Mouse (Mus musculus): ENCODE data around the gene Gm13278. TPM values are rescaled to one million over a fixed set of nuclear protein-coding genes. Genes with fewer than 3 reads are reported as not detected.

The Gm13278 gene
- polyA plus RNA-seq, 1 experiment from 2014 or later: not detected

Other genes with a start within 250 kb of the Gm13278 start
- gene Ifna15, start 233.3 kb upstream of the Gm13278 start, polyA plus RNA-seq (2016; fragmentation: Nextera tagmentation; extraction: Ambion mirVana): not detected in 2 replicates
- gene Ifna14, start 219.8 kb upstream of the Gm13278 start, polyA plus RNA-seq (2016; fragmentation: Nextera tagmentation; extraction: Ambion mirVana): not detected in 2 replicates
- not detected in 2 replicates for gene Ifna9, start 199.2 kb upstream of the Gm13278 start, polyA plus RNA-seq (2016; fragmentation: Nextera tagmentation; extraction: Ambion mirVana)
- gene Ifna12, start 188.2 kb upstream of the Gm13278 start, polyA plus RNA-seq (2016; fragmentation: Nextera tagmentation; extraction: Ambion mirVana): not detected in 2 replicates
- gene C87499, start 157.1 kb upstream of the Gm13278 start, polyA plus RNA-seq (2016; fragmentation: Nextera tagmentation; extraction: Ambion mirVana): not detected in 2 replicates
- not detected in 2 replicates for gene Ifna13, start 147.1 kb upstream of the Gm13278 start, polyA plus RNA-seq (2016; fragmentation: Nextera tagmentation; extraction: Ambion mirVana)
- not detected in 2 replicates for gene Ifna16, start 114.6 kb upstream of the Gm13278 start, polyA plus RNA-seq (2016; fragmentation: Nextera tagmentation; extraction: Ambion mirVana)
- gene Ifna2, start 107.6 kb upstream of the Gm13278 start, polyA plus RNA-seq (2016; fragmentation: Nextera tagmentation; extraction: Ambion mirVana): not detected in 2 replicates
- not detected in 2 replicates for gene Ifnab, start 100.2 kb upstream of the Gm13278 start, polyA plus RNA-seq (2016; fragmentation: Nextera tagmentation; extraction: Ambion mirVana)
- 0.80 and 0.90 TPM in 2 replicates for gene Gm26566, start 69.7 kb upstream of the Gm13278 start, polyA plus RNA-seq (2016; fragmentation: Nextera tagmentation; extraction: Ambion mirVana)
- 100 and 110 TPM in 2 replicates for gene Klhl9, start 69.1 kb upstream of the Gm13278 start, polyA plus RNA-seq (2016; fragmentation: Nextera tagmentation; extraction: Ambion mirVana)
- not detected in 2 replicates for gene Gm13271, start 36.7 kb upstream of the Gm13278 start, polyA plus RNA-seq (2016; fragmentation: Nextera tagmentation; extraction: Ambion mirVana)
- 0.14 and 0.20 TPM in 2 replicates for gene Gm13283, start 31.4 kb upstream of the Gm13278 start, polyA plus RNA-seq (2016; fragmentation: Nextera tagmentation; extraction: Ambion mirVana)
- gene Gm13290, start 17.7 kb upstream of the Gm13278 start, polyA plus RNA-seq (2016; fragmentation: Nextera tagmentation; extraction: Ambion mirVana): not detected in 2 replicates
- not detected in 2 replicates for gene Gm13289, start 14.6 kb upstream of the Gm13278 start, polyA plus RNA-seq (2016; fragmentation: Nextera tagmentation; extraction: Ambion mirVana)
- gene Gm13272, start 11.7 kb upstream of the Gm13278 start, polyA plus RNA-seq (2016; fragmentation: Nextera tagmentation; extraction: Ambion mirVana): not detected in 2 replicates
- gene Ifnz, start 9.4 kb upstream of the Gm13278 start, polyA plus RNA-seq (2016; fragmentation: Nextera tagmentation; extraction: Ambion mirVana): 0.14 TPM in 1 of 2 replicates, not detected in the other
- gene Gm13276, start 5.8 kb upstream of the Gm13278 start, polyA plus RNA-seq (2016; fragmentation: Nextera tagmentation; extraction: Ambion mirVana): not detected in 2 replicates
- gene Gm13277, start 2.9 kb upstream of the Gm13278 start, polyA plus RNA-seq (2016; fragmentation: Nextera tagmentation; extraction: Ambion mirVana): not detected in 2 replicates
- not detected in 2 replicates for gene Gm13275, start 2.9 kb downstream of the Gm13278 start, polyA plus RNA-seq (2016; fragmentation: Nextera tagmentation; extraction: Ambion mirVana)
- not detected in 2 replicates for gene Gm13279, start 5.8 kb downstream of the Gm13278 start, polyA plus RNA-seq (2016; fragmentation: Nextera tagmentation; extraction: Ambion mirVana)
- 0.28 and 0.35 TPM in 2 replicates for gene Gm13285, start 8.1 kb downstream of the Gm13278 start, polyA plus RNA-seq (2016; fragmentation: Nextera tagmentation; extraction: Ambion mirVana)
- gene Gm13287, start 11.7 kb downstream of the Gm13278 start, polyA plus RNA-seq (2016; fragmentation: Nextera tagmentation; extraction: Ambion mirVana): not detected in 2 replicates
- not detected in 2 replicates for gene Gm13288, start 14.0 kb downstream of the Gm13278 start, polyA plus RNA-seq (2016; fragmentation: Nextera tagmentation; extraction: Ambion mirVana)
- gene Ifna7, start 24.7 kb downstream of the Gm13278 start, polyA plus RNA-seq (2016; fragmentation: Nextera tagmentation; extraction: Ambion mirVana): not detected in 2 replicates
- not detected in 2 replicates for gene Ifna11, start 28.4 kb downstream of the Gm13278 start, polyA plus RNA-seq (2016; fragmentation: Nextera tagmentation; extraction: Ambion mirVana)
- not detected in 2 replicates for gene Ifna6, start 35.9 kb downstream of the Gm13278 start, polyA plus RNA-seq (2016; fragmentation: Nextera tagmentation; extraction: Ambion mirVana)
- not detected in 2 replicates for gene Ifna5, start 44.0 kb downstream of the Gm13278 start, polyA plus RNA-seq (2016; fragmentation: Nextera tagmentation; extraction: Ambion mirVana)
- gene Ifna4, start 50.3 kb downstream of the Gm13278 start, polyA plus RNA-seq (2016; fragmentation: Nextera tagmentation; extraction: Ambion mirVana): not detected in 2 replicates
- gene Ifna1, start 58.5 kb downstream of the Gm13278 start, polyA plus RNA-seq (2016; fragmentation: Nextera tagmentation; extraction: Ambion mirVana): not detected in 2 replicates
- gene Ifne, start 88.7 kb downstream of the Gm13278 start, polyA plus RNA-seq (2016; fragmentation: Nextera tagmentation; extraction: Ambion mirVana): not detected in 2 replicates

All from embryonic facial prominence, embryonic 10.5 days (tissue).